ENCODE assay signal across 9 mouse cellular contexts in genomic region chr1:97754392-97754791, GRCm38 (mm10).
"Had no signal": no experiment of that assay in that cellular context is flagged by ENCODE, and none has a peak within 500 bp of the region (broad histone marks: within the 10 kb centered on the region; RNA-seq: fewer than 3 reads in every experiment).

No protein-coding gene starts in this region.

- H3K9me3 ChIP-seq: limb, embryonic 15.5 days; neural tube, embryonic 12.5 days had no signal

- H3K27me3 ChIP-seq: limb, embryonic 15.5 days; neural tube, embryonic 12.5 days had no signal

- ATAC-seq: intestine, embryonic 16.5 days had no signal

- H3K4me2 ChIP-seq: limb, embryonic 15.5 days; neural tube, embryonic 12.5 days had no signal

- H3K4me1 ChIP-seq: limb, embryonic 15.5 days; neural tube, embryonic 12.5 days had no signal

- DNase-seq: kidney, adult 2 months; kidney, postnatal 25 days; midbrain, embryonic 14.5 days; thymus, adult 18-20 months; thymus, postnatal 14 days had no signal

- H3K4me3 ChIP-seq: left cerebral cortex, adult 2 months; limb, embryonic 15.5 days; neural tube, embryonic 12.5 days had no signal

- H3K9ac ChIP-seq: limb, embryonic 15.5 days; neural tube, embryonic 12.5 days had no signal

- H3K27ac ChIP-seq: left cerebral cortex, adult 2 months; limb, embryonic 15.5 days; neural tube, embryonic 12.5 days had no signal
